Mouse (Mus musculus): ENCODE measurements around the gene Zscan4-ps2.
"Not testable (repeated sequence)": the region's sequence is repeated elsewhere in the genome, so short reads cannot be mapped to it uniquely, and the experiment has no call there.

Gene Zscan4-ps2

DNA sequence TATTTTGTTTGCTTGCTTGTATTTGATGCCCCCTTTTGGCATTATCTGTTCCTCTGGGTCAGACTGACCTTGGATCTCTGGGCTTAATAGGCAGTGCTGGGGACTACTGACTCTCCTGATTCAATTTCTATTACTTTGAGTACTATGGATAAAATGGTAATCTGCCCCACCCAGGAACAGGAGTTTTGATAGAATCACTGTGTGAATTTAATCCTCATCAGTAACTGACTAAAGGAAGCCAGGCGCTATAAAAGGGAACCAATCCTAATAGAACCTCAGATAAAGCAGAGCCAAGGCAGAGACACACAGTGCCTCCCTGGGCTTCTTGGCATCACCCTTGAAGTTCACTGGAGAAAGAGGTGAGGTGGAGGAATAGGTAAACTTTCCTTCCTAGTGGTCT lies at the start of gene Zscan4-ps2:
Gene Zscan4-ps2 (plus strand): TSS at position 301 of the 400 bp plus-strand sequence.
- not testable (repeated sequence) for DNase-seq (ENCODE audit: inconsistent age in 2 of 2, low spot score in 1 of 2)
